In genomic region chr12:88820131-88820530, GRCm38 (mm10) we compare ENCODE assay signal across 29 mouse cellular contexts.
DNase-seq lines count a peak whose midpoint lies in the region; ATAC-seq lines count a peak whose summit lies in the region.
"Had no signal": no experiment of that assay in that cellular context is flagged by ENCODE, and none has a peak within 500 bp of the region (broad histone marks: within the 10 kb centered on the region; RNA-seq: fewer than 3 reads in every experiment).

No protein-coding gene starts in this region.

- H3K27ac ChIP-seq in embryonic facial prominence, embryonic 11.5 days (replicated peaks; ENCODE audit: low read depth, low read length), result no peak overlapping the region
- H3K27ac ChIP-seq in embryonic facial prominence, embryonic 10.5 days (replicated peaks), result no peak overlapping the region
- 0 out of 2 replicates have a peak overlapping the region, but pooled peaks have one; percentile 47 for H3K27ac ChIP-seq in hindbrain, embryonic 10.5 days
- no peak overlapping the region for H3K27ac ChIP-seq in hindbrain, embryonic 13.5 days
- H3K27ac ChIP-seq in midbrain, embryonic 11.5 days (ENCODE audit: low read depth, low read length), result no peak overlapping the region
- H3K27ac ChIP-seq in midbrain, embryonic 14.5 days (replicated peaks; ENCODE audit: low read depth, low read length), result no peak overlapping the region
- H3K27ac ChIP-seq: embryonic facial prominence, embryonic 13.5 days; forebrain, embryonic 15.5 days; heart, adult 2 months; heart, embryonic 10.5 days; heart, embryonic 13.5 days; hindbrain, embryonic 12.5 days had no signal

- H3K9me3 ChIP-seq in embryonic facial prominence, embryonic 11.5 days (replicated peaks; ENCODE audit: control insufficient read depth, low read length), result no peaks in the 10 kb centered on the region
- no peaks in the 10 kb centered on the region for H3K9me3 ChIP-seq in embryonic facial prominence, embryonic 10.5 days
- H3K9me3 ChIP-seq in hindbrain, embryonic 10.5 days, result no peaks in the 10 kb centered on the region
- no peaks in the 10 kb centered on the region for H3K9me3 ChIP-seq in hindbrain, embryonic 13.5 days
- no peaks in the 10 kb centered on the region for H3K9me3 ChIP-seq in midbrain, embryonic 11.5 days (ENCODE audit: control insufficient read depth, low read length)
- H3K9me3 ChIP-seq in midbrain, embryonic 14.5 days (ENCODE audit: control insufficient read depth, low read length), result no peaks in the 10 kb centered on the region
- H3K9me3 ChIP-seq: embryonic facial prominence, embryonic 13.5 days; forebrain, embryonic 15.5 days; G1E; heart, embryonic 10.5 days; heart, embryonic 13.5 days; hindbrain, embryonic 12.5 days had no signal

- 11% methylated on average over 3 of the region's 3 CpGs for WGBS in embryonic facial prominence, embryonic 11.5 days
- WGBS in embryonic facial prominence, embryonic 10.5 days, result 11% methylated on average over 3 of the region's 3 CpGs
- WGBS in hindbrain, embryonic 10.5 days, result 13% methylated on average over 3 of the region's 3 CpGs
- WGBS in hindbrain, embryonic 13.5 days, result 11% methylated on average over 3 of the region's 3 CpGs
- 12% methylated on average over 3 of the region's 3 CpGs for WGBS in midbrain, embryonic 11.5 days
- WGBS in midbrain, embryonic 14.5 days, result 7% methylated on average over 3 of the region's 3 CpGs

- no peaks in the 10 kb centered on the region for H3K4me1 ChIP-seq in embryonic facial prominence, embryonic 11.5 days (ENCODE audit: control insufficient read depth, insufficient read depth, low read length)
- H3K4me1 ChIP-seq in embryonic facial prominence, embryonic 10.5 days, result peaks cover 24% of the 10 kb centered on the region
- H3K4me1 ChIP-seq in hindbrain, embryonic 10.5 days (replicated peaks), result peaks cover 26% of the 10 kb centered on the region
- peaks cover 23% of the 10 kb centered on the region for H3K4me1 ChIP-seq in hindbrain, embryonic 13.5 days (replicated peaks)
- H3K4me1 ChIP-seq in midbrain, embryonic 11.5 days (ENCODE audit: control insufficient read depth, insufficient read depth, low read length), result peaks cover 9% of the 10 kb centered on the region
- peaks cover 9% of the 10 kb centered on the region for H3K4me1 ChIP-seq in midbrain, embryonic 14.5 days (ENCODE audit: control insufficient read depth, insufficient read depth, low read length)
- H3K4me1 ChIP-seq: embryonic facial prominence, embryonic 13.5 days had no signal

- H3K4me2 ChIP-seq in embryonic facial prominence, embryonic 11.5 days (ENCODE audit: low read depth, low read length), result no peak overlapping the region
- no peak overlapping the region for H3K4me2 ChIP-seq in hindbrain, embryonic 13.5 days
- no peak overlapping the region for H3K4me2 ChIP-seq in midbrain, embryonic 11.5 days
- H3K4me2 ChIP-seq in midbrain, embryonic 14.5 days (ENCODE audit: low read length), result no peak overlapping the region
- H3K4me2 ChIP-seq: embryonic facial prominence, embryonic 13.5 days; forebrain, embryonic 15.5 days; heart, embryonic 13.5 days; hindbrain, embryonic 12.5 days had no signal

- ATAC-seq in embryonic facial prominence, embryonic 11.5 days (replicated peaks; ENCODE audit: insufficient number of reproducible peaks, low FRiP score, low TSS enrichment, low read depth), result no peak
- ATAC-seq in hindbrain, embryonic 13.5 days (ENCODE audit: low FRiP score), result no peak
- peak; percentile 62; the same call in 1 of the 2 replicates for ATAC-seq in midbrain, embryonic 11.5 days (ENCODE audit: low FRiP score)
- ATAC-seq in midbrain, embryonic 14.5 days (ENCODE audit: low FRiP score, low TSS enrichment), result no peak
- ATAC-seq: forebrain, embryonic 15.5 days; hindbrain, embryonic 16.5 days; inflammation-experienced regulatory T-cells, adult 6 months; Patski had no signal

- H3K4me3 ChIP-seq in embryonic facial prominence, embryonic 11.5 days (ENCODE audit: low read depth, low read length), result no peak overlapping the region
- H3K4me3 ChIP-seq in embryonic facial prominence, embryonic 10.5 days, result no peak overlapping the region
- no peak overlapping the region for H3K4me3 ChIP-seq in hindbrain, embryonic 10.5 days
- H3K4me3 ChIP-seq in hindbrain, embryonic 13.5 days, result no peak overlapping the region
- H3K4me3 ChIP-seq in midbrain, embryonic 11.5 days (ENCODE audit: low read depth, low read length), result no peak overlapping the region
- no peak overlapping the region for H3K4me3 ChIP-seq in midbrain, embryonic 14.5 days (replicated peaks; ENCODE audit: low read depth, low read length)
- H3K4me3 ChIP-seq: embryonic facial prominence, embryonic 13.5 days; erythroblast, embryonic 14.5 days; forebrain, embryonic 15.5 days; heart, adult 2 months; heart, embryonic 10.5 days; heart, embryonic 13.5 days; hindbrain, embryonic 12.5 days had no signal

- peak; percentile 9 for DNase-seq in embryonic facial prominence, embryonic 11.5 days (ENCODE audit: low spot score)
- DNase-seq in embryonic facial prominence, embryonic 10.5 days (ENCODE audit: low spot score), result no peak
- DNase-seq in hindbrain, embryonic 10.5 days (ENCODE audit: low spot score), result no peak
- DNase-seq in midbrain, embryonic 11.5 days (ENCODE audit: low spot score, missing footprints), result no peak
- DNase-seq in midbrain, embryonic 14.5 days, result no peak
- DNase-seq in retina, postnatal 7 days (ENCODE audit: low read depth, low spot score), result peak; percentile 17
- DNase-seq: adrenal gland, postnatal 10 days; adrenal gland, postnatal 36 days; B cell, adult 2 months; cerebellum, adult 11 months; cerebellum, adult 9-11 months; cerebellum, postnatal 25 days; gastrocnemius, postnatal 10 days; gastrocnemius, postnatal 36 days; heart, adult 2 months; heart, postnatal 14 days; heart, postnatal 4 days had no signal

- H3K27me3 ChIP-seq in embryonic facial prominence, embryonic 11.5 days (ENCODE audit: control insufficient read depth, insufficient read depth, low read length), result no peaks in the 10 kb centered on the region
- H3K27me3 ChIP-seq in embryonic facial prominence, embryonic 10.5 days (replicated peaks; ENCODE audit: low read depth, poor library complexity, severe bottlenecking), result no peaks in the 10 kb centered on the region
- no peaks in the 10 kb centered on the region for H3K27me3 ChIP-seq in hindbrain, embryonic 10.5 days (ENCODE audit: insufficient read depth, poor library complexity, severe bottlenecking)
- H3K27me3 ChIP-seq in hindbrain, embryonic 13.5 days, result no peaks in the 10 kb centered on the region
- no peaks in the 10 kb centered on the region for H3K27me3 ChIP-seq in midbrain, embryonic 11.5 days (ENCODE audit: control insufficient read depth, insufficient read depth, low read length)
- no peaks in the 10 kb centered on the region for H3K27me3 ChIP-seq in midbrain, embryonic 14.5 days (ENCODE audit: control insufficient read depth, insufficient read depth, low read length)
- H3K27me3 ChIP-seq: CH12.LX; embryonic facial prominence, embryonic 13.5 days; forebrain, embryonic 15.5 days; heart, embryonic 13.5 days; hindbrain, embryonic 12.5 days; Patski had no signal

- H3K36me3 ChIP-seq in embryonic facial prominence, embryonic 11.5 days (replicated peaks; ENCODE audit: control insufficient read depth, insufficient read depth, low read depth, low read length), result no peaks in the 10 kb centered on the region
- H3K36me3 ChIP-seq in embryonic facial prominence, embryonic 10.5 days (replicated peaks), result no peaks in the 10 kb centered on the region
- no peaks in the 10 kb centered on the region for H3K36me3 ChIP-seq in hindbrain, embryonic 10.5 days
- no peaks in the 10 kb centered on the region for H3K36me3 ChIP-seq in hindbrain, embryonic 13.5 days
- no peaks in the 10 kb centered on the region for H3K36me3 ChIP-seq in midbrain, embryonic 11.5 days (ENCODE audit: control insufficient read depth, insufficient read depth, low read length)
- H3K36me3 ChIP-seq in midbrain, embryonic 14.5 days (ENCODE audit: control insufficient read depth, insufficient read depth, low read length), result no peaks in the 10 kb centered on the region
- H3K36me3 ChIP-seq: embryonic facial prominence, embryonic 13.5 days; forebrain, embryonic 15.5 days; G1E; heart, embryonic 10.5 days; heart, embryonic 13.5 days; hindbrain, embryonic 12.5 days had no signal

- no peak overlapping the region for H3K9ac ChIP-seq in embryonic facial prominence, embryonic 11.5 days (replicated peaks; ENCODE audit: low read length)
- H3K9ac ChIP-seq in hindbrain, embryonic 13.5 days, result no peak overlapping the region
- no peak overlapping the region for H3K9ac ChIP-seq in midbrain, embryonic 11.5 days (ENCODE audit: low read length)
- no peak overlapping the region for H3K9ac ChIP-seq in midbrain, embryonic 14.5 days (replicated peaks; ENCODE audit: low read length)
- H3K9ac ChIP-seq: embryonic facial prominence, embryonic 13.5 days; forebrain, embryonic 15.5 days; heart, embryonic 13.5 days; hindbrain, embryonic 12.5 days had no signal

Comparison
In these comparisons a context has a peak if more than half of its experiments do, and no peak if none do; other contexts are left out.
1. DNase-seq: peak in embryonic facial prominence, embryonic 11.5 days (single experiment) and retina, postnatal 7 days (single experiment); none in embryonic facial prominence, embryonic 10.5 days (single experiment), hindbrain, embryonic 10.5 days (single experiment), midbrain, embryonic 11.5 days (single experiment) and midbrain, embryonic 14.5 days (single experiment).